Mouse (Mus musculus) liver, postnatal 0 days (tissue): ENCODE measurements around the gene Rassf6.

Experiments used
- CTCF ChIP-seq: sonication (generic); IDR thresholded peaks from 2 replicates; pipeline ENCODE4 v1.5.1; 2016; ENCODE audit warnings: antibody characterized with exemption, low read depth
- EP300 ChIP-seq: IDR thresholded peaks from 2 replicates; pipeline ENCODE4 v1.6.1; 2016; ENCODE audit warnings: antibody characterized with exemption, low read depth, mild to moderate bottlenecking

DNA sequence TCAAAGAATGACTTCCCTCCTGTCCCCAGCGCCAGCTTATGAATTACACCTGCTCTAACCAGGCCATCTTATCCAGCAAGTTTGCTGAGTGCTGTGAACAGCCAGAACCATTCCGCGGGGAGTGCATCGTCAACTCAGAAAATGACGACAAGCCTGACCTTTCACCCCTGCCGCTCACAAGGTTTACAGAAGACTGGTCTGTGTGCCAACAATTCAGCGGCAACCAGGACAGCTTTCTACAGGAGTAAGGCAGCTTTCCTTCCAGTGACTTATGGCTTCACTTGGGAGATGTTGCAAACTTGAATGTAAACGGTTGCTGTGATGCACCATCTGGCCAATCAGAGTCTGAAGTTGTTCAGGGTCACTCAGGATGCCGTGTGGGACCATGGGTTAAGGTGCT lies 62.7 kb downstream of the Rassf6 start:
- no peak for TF ChIP-seq CTCF
- no peak for TF ChIP-seq EP300
